Mouse (Mus musculus) thymus, adult 2 months (tissue): Measurements from ENCODE around the gene Havcr2. TPM values are rescaled to one million over a fixed set of nuclear protein-coding genes. Genes with fewer than 3 reads are reported as not detected.

Source experiments
- DNase-seq: peaks from one replicate; pipeline ENCODE4 v3.0.0; 2021
- H3K27ac ChIP-seq: fragments of 200-500 bp; 2 replicates; pipeline ENCODE4 v1.5.1; 2012; ENCODE audit warnings: low read length, control low read depth; ENCODE audit not compliant: control insufficient read depth, insufficient read depth
- H3K27me3 ChIP-seq: fragments of 200-500 bp; 2 replicates; pipeline ENCODE4 v1.6.1; 2012; ENCODE audit warnings: mild to moderate bottlenecking, low read length, moderate library complexity, mixed read lengths; ENCODE audit not compliant: control insufficient read depth, insufficient read depth
- H3K36me3 ChIP-seq: fragments of 200-500 bp; 2 replicates; pipeline ENCODE4 v1.6.1; 2012; ENCODE audit warnings: mild to moderate bottlenecking, low read length, moderate library complexity; ENCODE audit not compliant: control insufficient read depth, insufficient read depth
- H3K4me1 ChIP-seq: fragments of 200-500 bp; replicated peaks from 2 replicates; pipeline ENCODE4 v1.6.1; 2012; ENCODE audit warnings: low read length; ENCODE audit not compliant: control insufficient read depth, insufficient read depth
- H3K4me3 ChIP-seq: fragments of 200-500 bp; 2 replicates; pipeline ENCODE4 v1.5.1; 2012; ENCODE audit warnings: mild to moderate bottlenecking, low read length, control low read depth, moderate library complexity; ENCODE audit not compliant: control insufficient read depth, insufficient read depth
- CTCF ChIP-seq: fragments of 200-500 bp; IDR thresholded peaks from 2 replicates; pipeline ENCODE4 v1.5.1; 2012; ENCODE audit warnings: mild to moderate bottlenecking, control low read depth, low read length, moderate library complexity, borderline replicate concordance; ENCODE audit not compliant: control insufficient read depth, poor library complexity, insufficient read depth; ENCODE audit errors: extremely low read depth
- POLR2A ChIP-seq: fragments of 200-500 bp; IDR thresholded peaks from 2 replicates; pipeline ENCODE4 v1.6.1; 2012; ENCODE audit warnings: mild to moderate bottlenecking, low read length, control low read depth, moderate library complexity; ENCODE audit not compliant: control insufficient read depth, poor library complexity, insufficient read depth; ENCODE audit errors: extremely low read depth
- WGBS: fragments of 180-500 bp; shearing (Covaris S2); methylation state at CpG from one replicate; pipeline ENCODE4 v1.1.7; 2018; 5-methylcytosine and 5-hydroxymethylcytosine counted together
- polyA plus RNA-seq: library from polyadenylated mRNA; depleted of rRNA; stranded (reverse); fragments of >200 nt; gene quantifications from 2 replicates; pipeline ENCODE4 v1.2.3, GENCODE M21; 2012; rRNA removed

Gene Havcr2
- polyA plus RNA-seq, 1 experiment: 1.8 TPM

- no peak for TF ChIP-seq POLR2A
- TF ChIP-seq CTCF: no peak
- no peaks in the 10 kb centered on the region for H3K4me1 ChIP-seq
- H3K4me3 ChIP-seq: no peak within 1 kb of the TSS
- H3K27me3 ChIP-seq: no peaks in the 10 kb centered on the region
- H3K27ac ChIP-seq: no peak within 1 kb of the TSS
- no peaks in the 10 kb centered on the region for H3K36me3 ChIP-seq
- no peak for DNase-seq
- 92% methylated on average over 2 of the region's 2 CpGs for WGBS
These were observed 69.2 kb downstream of the Havcr2 start, which contains the start of gene Gm12169 for GRCm38 (mm10) chr11:46523912-46524311. TSS of gene Gm12169 (plus strand) at chr11:46524212.

DNA sequence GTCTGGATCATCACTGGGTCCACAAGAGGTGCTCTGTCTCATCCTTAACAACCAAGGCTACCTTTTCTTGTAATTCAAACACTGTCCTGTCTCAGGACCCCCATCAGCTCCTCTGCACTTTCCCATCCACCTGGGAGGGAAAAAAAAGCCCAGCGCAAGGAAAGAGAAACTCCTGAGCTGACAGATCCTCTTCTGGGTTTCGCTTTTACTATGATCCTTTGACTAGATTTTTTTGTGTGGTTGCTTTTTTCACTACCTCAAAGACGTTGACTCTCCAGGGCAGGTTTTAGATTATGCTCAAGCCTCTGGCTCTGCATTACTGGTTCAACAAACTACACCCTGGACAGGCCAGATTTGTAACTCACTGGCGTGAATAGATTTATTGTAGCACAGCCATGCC lies 75.4 kb downstream of the Havcr2 start:
- Histone ChIP-seq H3K27ac (no peak overlapping the region), H3K36me3 (no peaks in the 10 kb centered on the region), H3K27me3 (no peaks in the 10 kb centered on the region), H3K4me3 (no peak overlapping the region), H3K4me1 (no peaks in the 10 kb centered on the region)
- no peak for TF ChIP-seq CTCF
- no peak for TF ChIP-seq POLR2A
- DNase-seq: no peak
- WGBS: 68% methylated on average over 4 of the region's 4 CpGs

Other genes starting within 250 kb of the Havcr2 start
- gene Fndc9, start 219.4 kb upstream of the Havcr2 start, polyA plus RNA-seq: 0.09 TPM in 1 of 2 replicates, not detected in the other
- gene Cyfip2, start 142.1 kb upstream of the Havcr2 start, polyA plus RNA-seq: 85.4 and 114 TPM in 2 replicates
- 117 and 125 TPM in 2 replicates for gene Itk, start 65.4 kb upstream of the Havcr2 start, polyA plus RNA-seq
- 2.1 and 2.6 TPM in 2 replicates for gene Fam71b, start 58.4 kb upstream of the Havcr2 start, polyA plus RNA-seq
- 26.2 and 28.2 TPM in 2 replicates for gene Med7, start 18.0 kb upstream of the Havcr2 start, polyA plus RNA-seq
- not detected in 2 replicates for gene Gm12169, start 69.3 kb downstream of the Havcr2 start, polyA plus RNA-seq
- gene BC053393, start 116.6 kb downstream of the Havcr2 start, polyA plus RNA-seq: 0.07 TPM in 1 of 2 replicates, not detected in the other
- 0.44 TPM in 1 of 2 replicates, not detected in the other for gene Dppa1, start 174.3 kb downstream of the Havcr2 start, polyA plus RNA-seq